Mouse (Mus musculus) heart, postnatal 36 days (tissue): ENCODE measurements at regions not wholly inside any gene's neighbourhood (a gene's known extent, or its start where the extent isn't known, plus 50 kb on each side); places are given as distances from the start of the nearest gene placed in this dataset.

Source experiments
- DNase-seq, 2 experiments: peaks; one replicate each; pipeline ENCODE4 v3.0.0; 2021 to 2022
- intact Hi-C: fragments of 180-260 bp; cut with DNase I; formaldehyde crosslinking; loops from one replicate; pipeline ENCODE4 v1.15.1; 2025

- no peak for DNase-seq
- intact Hi-C loops, result no loop called here
These were observed 467.6 kb downstream of the Gabrg2 start for GRCm38 (mm10) chr11:41533009-41533408.

- intact Hi-C loops, result no loop called here
- no peak for DNase-seq
These were observed 468.4 kb downstream of the Gabrg2 start for GRCm38 (mm10) chr11:41531971-41532896.

- no peak for DNase-seq
- intact Hi-C loops, result no loop called here
These were observed 475.7 kb downstream of the Gabrg2 start for GRCm38 (mm10) chr11:41524979-41525378.

GRCm38 (mm10) chr11:41493277-41493676 lies 507.4 kb downstream of the Gabrg2 start:
- DNase-seq, result no peak
- intact Hi-C loops, result no loop called here

GRCm38 (mm10) chr11:41491966-41492365 lies 508.7 kb downstream of the Gabrg2 start:
- DNase-seq, result no peak
- intact Hi-C loops, result no loop called here

- intact Hi-C loops, result no loop called here
- no peak for DNase-seq
These were observed 509.4 kb downstream of the Gabrg2 start for GRCm38 (mm10) chr11:41491279-41491678.

GRCm38 (mm10) chr11:41483881-41484280 lies 516.8 kb downstream of the Gabrg2 start:
- intact Hi-C loops, result no loop called here
- DNase-seq, result no peak

GRCm38 (mm10) chr11:41470938-41471633 lies 529.6 kb downstream of the Gabrg2 start:
- intact Hi-C loops, result no loop called here
- DNase-seq, result no peak

GRCm38 (mm10) chr11:41467330-41467729 lies 533.3 kb downstream of the Gabrg2 start:
- DNase-seq, result no peak
- intact Hi-C loops, result no loop called here

GRCm38 (mm10) chr11:41433846-41434245 lies 566.8 kb downstream of the Gabrg2 start:
- intact Hi-C loops, result loop anchor here (5.0 kb wide), 1 partner anchor 633 kb away; no protein-coding TSS in a partner anchor
- DNase-seq, result no peak

- no peak for DNase-seq
- intact Hi-C loops, result no loop called here
These were observed 575.1 kb downstream of the Gabrg2 start for GRCm38 (mm10) chr11:41425592-41425991.
